Mouse (Mus musculus) midbrain, embryonic 12.5 days (tissue): ENCODE data around the gene Hspb2. TPM values are rescaled to one million over a fixed set of nuclear protein-coding genes. Genes with fewer than 3 reads are reported as not detected.

Experiments used
- ATAC-seq: fragments of 200-750 bp; cut with Nextera tagmentation; 2 replicates; pipeline ENCODE4 v1.8.0; 2017; ENCODE audit warnings: low read depth, moderate TSS enrichment, moderate library complexity; ENCODE audit not compliant: low FRiP score
- H3K27ac ChIP-seq: fragments of 300-500 bp; sonication (generic); replicated peaks from 2 replicates; pipeline ENCODE4 v1.5.1; 2016; ENCODE audit warnings: mild to moderate bottlenecking
- H3K27me3 ChIP-seq: fragments of 300-500 bp; sonication (generic); 2 replicates; pipeline ENCODE4 v1.6.1; 2016; ENCODE audit warnings: mild to moderate bottlenecking
- H3K36me3 ChIP-seq: fragments of 300-500 bp; sonication (generic); 2 replicates; pipeline ENCODE4 v1.6.1; 2016
- H3K4me1 ChIP-seq: fragments of 300-500 bp; sonication (generic); 2 replicates; pipeline ENCODE4 v1.6.1; 2016
- H3K4me2 ChIP-seq: fragments of 300-500 bp; sonication (generic); replicated peaks from 2 replicates; pipeline ENCODE4 v1.6.1; 2016; ENCODE audit warnings: mild to moderate bottlenecking, moderate library complexity
- H3K4me3 ChIP-seq: fragments of 300-500 bp; sonication (generic); 2 replicates; pipeline ENCODE4 v1.5.1; 2016; ENCODE audit warnings: mild to moderate bottlenecking
- H3K9ac ChIP-seq: fragments of 300-500 bp; sonication (generic); replicated peaks from 2 replicates; pipeline ENCODE4 v1.6.1; 2016; ENCODE audit warnings: mild to moderate bottlenecking, moderate library complexity
- H3K9me3 ChIP-seq: fragments of 300-500 bp; sonication (generic); 2 replicates; pipeline ENCODE4 v1.6.1; 2016; ENCODE audit warnings: mild to moderate bottlenecking
- WGBS: fragments of 180-500 bp; shearing (Covaris S2); methylation state at CpG from one replicate; pipeline ENCODE4 v1.1.7; 2016; 5-methylcytosine and 5-hydroxymethylcytosine counted together
- polyA plus RNA-seq: library from polyadenylated mRNA; unstranded; fragments of >200 nt; fragmentation: Nextera tagmentation; extraction: Ambion mirVana; gene quantifications from 2 replicates; pipeline ENCODE4 v1.2.1, GENCODE M21; 2016

The Hspb2 gene
- polyA plus RNA-seq, 1 experiment from 2014 or later = 0.48 TPM

DNA sequence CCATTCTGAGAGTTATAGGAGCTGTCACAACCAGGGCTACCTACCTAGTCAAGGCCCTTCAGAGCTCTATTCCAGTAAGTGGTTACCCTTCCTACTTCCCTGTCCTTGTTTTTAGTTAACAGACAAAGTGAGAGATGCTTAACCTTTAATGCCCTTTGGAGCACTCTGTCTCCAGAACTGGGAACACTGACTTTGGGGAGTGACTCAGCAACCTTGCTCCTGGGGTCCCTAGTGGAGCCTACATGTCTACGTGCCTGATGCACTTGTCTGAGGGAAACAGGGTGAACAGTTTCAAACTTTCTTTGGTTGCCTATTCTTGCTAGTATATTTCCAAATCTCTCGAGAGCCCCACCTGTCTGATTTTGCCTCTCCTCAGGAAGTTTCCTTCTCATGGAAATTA lies 9.4 kb downstream of the Hspb2 start:
- no peaks in the 10 kb centered on the region for H3K36me3 ChIP-seq
- no peak for ATAC-seq
- H3K9ac ChIP-seq = no peak overlapping the region
- no peak overlapping the region for H3K27ac ChIP-seq
- 77% methylated on average over 2 of the region's 2 CpGs for WGBS
- H3K4me1 ChIP-seq = peaks cover 17% of the 10 kb centered on the region
- H3K4me2 ChIP-seq = no peak overlapping the region
- H3K9me3 ChIP-seq = no peaks in the 10 kb centered on the region
- no peak overlapping the region for H3K4me3 ChIP-seq
- peaks cover 25% of the 10 kb centered on the region for H3K27me3 ChIP-seq

GRCm38 (mm10) chr9:50742261-50742660 lies 9.9 kb downstream of the Hspb2 start:
- Histone ChIP-seq H3K4me1 (peaks cover 17% of the 10 kb centered on the region), H3K27ac (no peak overlapping the region), H3K36me3 (no peaks in the 10 kb centered on the region), H3K27me3 (peaks cover 22% of the 10 kb centered on the region), H3K4me2 (no peak overlapping the region), H3K4me3 (no peak overlapping the region), H3K9ac (no peak overlapping the region), H3K9me3 (no peaks in the 10 kb centered on the region)
- WGBS = 91% methylated on average over 3 of the region's 3 CpGs
- no peak for ATAC-seq

- H3K4me3 ChIP-seq = no peak overlapping the region
- no peak overlapping the region for H3K27ac ChIP-seq
- ATAC-seq = no peak
- peaks cover 12% of the 10 kb centered on the region for H3K27me3 ChIP-seq
- 85% methylated on average over 14 of the region's 14 CpGs for WGBS
- H3K9ac ChIP-seq = no peak overlapping the region
- no peak overlapping the region for H3K4me2 ChIP-seq
- H3K36me3 ChIP-seq = no peaks in the 10 kb centered on the region
- H3K4me1 ChIP-seq = peaks cover 13% of the 10 kb centered on the region
- no peaks in the 10 kb centered on the region for H3K9me3 ChIP-seq
Measured at GRCm38 (mm10) chr9:50740867-50741784, 11.0 kb downstream of the Hspb2 start.

- Histone ChIP-seq H3K4me1 (peaks cover 9% of the 10 kb centered on the region; the same call in 1 of the 2 replicates), H3K4me3 (peak within 1 kb of the TSS; percentile 35), H3K4me2 (peak within 1 kb of the TSS; percentile 60), H3K27me3 (peaks cover 4% of the 10 kb centered on the region; the same call in 1 of the 2 replicates), H3K9ac (no peak within 1 kb of the TSS), H3K27ac (no peak within 1 kb of the TSS), H3K36me3 (no peaks in the 10 kb centered on the region), H3K9me3 (no peaks in the 10 kb centered on the region)
- peak; percentile 94 for ATAC-seq
- WGBS = 15% methylated on average over 35 of the region's 36 CpGs
Measured at GRCm38 (mm10) chr9:50738914-50739870, 13.0 kb downstream of the Hspb2 start, which contains the start of gene Dixdc1. TSS of gene Dixdc1 (minus strand) at chr9:50739517.

DNA sequence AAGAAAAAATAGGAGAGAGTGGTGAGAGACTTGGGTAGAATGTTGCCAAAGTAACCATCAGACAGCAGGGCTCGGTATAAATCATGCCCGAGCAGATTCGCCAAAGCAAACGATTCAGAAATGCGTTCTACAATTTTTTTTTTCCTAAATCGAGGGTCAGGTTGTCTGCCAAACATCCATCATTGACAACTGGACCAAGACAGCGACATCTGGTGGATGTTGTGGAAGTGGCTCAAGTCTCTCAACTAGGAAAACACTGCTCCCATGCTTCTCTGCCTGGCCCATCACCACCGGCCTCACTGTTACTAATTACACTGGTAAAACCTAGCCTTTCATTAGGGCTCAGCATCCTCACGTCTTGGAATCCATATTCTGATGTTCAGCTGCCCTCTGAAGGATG lies 17.2 kb downstream of the Hspb2 start:
- no peaks in the 10 kb centered on the region for H3K9me3 ChIP-seq
- WGBS = 4% methylated on average over 9 of the region's 9 CpGs
- H3K36me3 ChIP-seq = no peaks in the 10 kb centered on the region
- H3K9ac ChIP-seq = no peak overlapping the region; the same call in 1 of the 2 replicates
- no peak for ATAC-seq
- H3K27ac ChIP-seq = no peak overlapping the region
- H3K4me3 ChIP-seq = no peak overlapping the region
- H3K4me2 ChIP-seq = peak overlapping the region; percentile 16; the same call in 1 of the 2 replicates
- peaks cover 21% of the 10 kb centered on the region for H3K4me1 ChIP-seq
- peaks cover 4% of the 10 kb centered on the region; the same call in 1 of the 2 replicates for H3K27me3 ChIP-seq

GRCm38 (mm10) chr9:50732560-50732959 lies 19.6 kb downstream of the Hspb2 start:
- Histone ChIP-seq H3K27ac (peak overlapping the region; percentile 47; the same call in 1 of the 2 replicates), H3K36me3 (no peaks in the 10 kb centered on the region), H3K4me1 (peaks cover 20% of the 10 kb centered on the region), H3K9me3 (no peaks in the 10 kb centered on the region), H3K4me2 (no peak overlapping the region), H3K27me3 (0 out of 2 replicates have a peak, but pooled peaks cover 4% of the 10 kb centered on the region), H3K4me3 (no peak overlapping the region), H3K9ac (no peak overlapping the region)
- WGBS = 8% methylated on average over 4 of the region's 4 CpGs
- ATAC-seq = no peak

GRCm38 (mm10) chr9:50729600-50729999 lies 22.6 kb downstream of the Hspb2 start:
- WGBS = 56% methylated on average over 4 of the region's 4 CpGs
- Histone ChIP-seq H3K27ac (no peak overlapping the region), H3K9me3 (no peaks in the 10 kb centered on the region), H3K4me1 (peaks cover 48% of the 10 kb centered on the region), H3K4me3 (no peak overlapping the region), H3K36me3 (no peaks in the 10 kb centered on the region), H3K27me3 (0 out of 2 replicates have a peak, but pooled peaks cover 4% of the 10 kb centered on the region), H3K4me2 (no peak overlapping the region), H3K9ac (no peak overlapping the region)
- no peak for ATAC-seq

- under 1% methylated on average over 45 of the region's 45 CpGs for WGBS
- H3K9ac ChIP-seq = peak overlapping the region; percentile 77
- peak overlapping the region; percentile 78 for H3K4me2 ChIP-seq
- ATAC-seq = peak; percentile 90
- H3K4me1 ChIP-seq = peaks cover 55% of the 10 kb centered on the region
- peak overlapping the region; percentile 83 for H3K27ac ChIP-seq
- peak overlapping the region; percentile 60 for H3K4me3 ChIP-seq
- H3K36me3 ChIP-seq = no peaks in the 10 kb centered on the region
- H3K9me3 ChIP-seq = no peaks in the 10 kb centered on the region
- 0 out of 2 replicates have a peak, but pooled peaks cover 4% of the 10 kb centered on the region for H3K27me3 ChIP-seq
Measured at GRCm38 (mm10) chr9:50727925-50728651, 24.1 kb downstream of the Hspb2 start.

- Histone ChIP-seq H3K36me3 (no peaks in the 10 kb centered on the region), H3K9me3 (no peaks in the 10 kb centered on the region), H3K27ac (peak overlapping the region; percentile 83), H3K9ac (peak overlapping the region; percentile 77), H3K4me3 (peak overlapping the region; percentile 60), H3K4me1 (peaks cover 55% of the 10 kb centered on the region), H3K27me3 (0 out of 2 replicates have a peak, but pooled peaks cover 4% of the 10 kb centered on the region), H3K4me2 (peak overlapping the region; percentile 78)
- ATAC-seq = peak; percentile 14
- WGBS = 2% methylated on average over 30 of the region's 30 CpGs
Measured at GRCm38 (mm10) chr9:50727171-50727924, 24.8 kb downstream of the Hspb2 start.

DNA sequence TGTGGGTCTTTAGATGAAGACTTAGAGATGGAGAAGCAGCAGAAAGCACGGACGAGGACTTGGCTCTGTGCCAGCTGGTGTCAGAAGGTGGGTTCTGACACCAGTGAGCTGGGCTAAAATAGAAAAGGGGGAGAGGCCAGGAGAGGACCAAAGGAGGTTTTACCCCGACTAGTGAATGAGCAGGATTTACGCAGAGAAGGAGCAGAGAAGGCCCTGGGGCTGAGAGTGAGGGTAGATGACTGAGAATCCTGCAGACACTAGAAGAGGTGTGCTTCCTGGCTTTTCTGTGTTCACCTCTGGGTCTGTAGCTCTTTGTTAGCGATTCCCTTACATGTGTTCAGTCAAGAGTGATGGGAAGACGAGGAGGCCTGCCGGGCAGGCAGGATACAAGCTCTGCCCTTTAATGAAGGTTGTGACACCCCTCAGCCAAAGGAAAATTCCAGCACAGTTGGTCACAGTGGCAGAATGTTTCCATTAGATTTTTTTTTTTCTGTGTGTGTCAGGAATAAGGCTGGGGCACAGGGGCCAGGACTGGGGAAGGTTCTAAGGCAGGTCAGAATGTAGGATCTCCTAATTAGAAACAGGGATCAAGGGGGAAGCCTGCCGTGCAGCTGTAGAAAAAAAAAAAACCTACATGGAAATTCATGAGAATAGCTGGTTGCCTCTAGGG lies 26.1 kb downstream of the Hspb2 start:
- H3K36me3 ChIP-seq = no peaks in the 10 kb centered on the region
- peak overlapping the region; percentile 77 for H3K9ac ChIP-seq
- peaks cover 59% of the 10 kb centered on the region for H3K4me1 ChIP-seq
- WGBS = 41% methylated on average over 8 of the region's 8 CpGs
- H3K27ac ChIP-seq = peak overlapping the region; percentile 83
- H3K4me2 ChIP-seq = peak overlapping the region; percentile 78
- 0 out of 2 replicates have a peak, but pooled peaks cover 4% of the 10 kb centered on the region for H3K27me3 ChIP-seq
- H3K9me3 ChIP-seq = no peaks in the 10 kb centered on the region
- H3K4me3 ChIP-seq = peak overlapping the region; percentile 60
- no peak for ATAC-seq
